Mouse (Mus musculus) liver, embryonic 12.5 days (tissue): ENCODE measurements around the gene Ttn. TPM values are rescaled to one million over a fixed set of nuclear protein-coding genes. Genes with fewer than 3 reads are reported as not detected.
A peak's percentile ranks its signal among the peaks of the same experiment; 100 is the strongest.

ENCODE experiments used
- ATAC-seq: fragments of 200-750 bp; cut with Nextera tagmentation; 2 replicates; pipeline ENCODE4 v1.8.0; 2017; ENCODE audit warnings: moderate number of reproducible peaks, mild to moderate bottlenecking, moderate library complexity
- H3K27ac ChIP-seq: fragments of 300-500 bp; sonication (generic); 2 replicates; pipeline ENCODE4 v1.5.1; 2016; ENCODE audit warnings: mild to moderate bottlenecking
- H3K27me3 ChIP-seq: fragments of 300-500 bp; sonication (generic); replicated peaks from 2 replicates; pipeline ENCODE4 v1.6.1; 2016; ENCODE audit warnings: mild to moderate bottlenecking, moderate library complexity
- H3K36me3 ChIP-seq: fragments of 300-500 bp; sonication (generic); 2 replicates; pipeline ENCODE4 v1.6.1; 2016; ENCODE audit warnings: mild to moderate bottlenecking, moderate library complexity
- H3K4me1 ChIP-seq: fragments of 300-500 bp; sonication (generic); 2 replicates; pipeline ENCODE4 v1.6.1; 2016
- H3K4me2 ChIP-seq: fragments of 300-500 bp; sonication (generic); 2 replicates; pipeline ENCODE4 v1.6.1; 2016; ENCODE audit warnings: mild to moderate bottlenecking, moderate library complexity
- H3K4me3 ChIP-seq: fragments of 300-500 bp; sonication (generic); 2 replicates; pipeline ENCODE4 v1.5.1; 2016; ENCODE audit warnings: mild to moderate bottlenecking, moderate library complexity
- H3K9ac ChIP-seq: fragments of 300-500 bp; sonication (generic); 2 replicates; pipeline ENCODE4 v1.6.1; 2016; ENCODE audit warnings: mild to moderate bottlenecking, moderate library complexity
- H3K9me3 ChIP-seq: fragments of 300-500 bp; sonication (generic); replicated peaks from 2 replicates; pipeline ENCODE4 v1.6.1; 2016; ENCODE audit warnings: mild to moderate bottlenecking, moderate library complexity
- WGBS: fragments of 180-500 bp; shearing (Covaris S2); methylation state at CpG from one replicate; pipeline ENCODE4 v1.1.7; 2016; ENCODE audit not compliant: insufficient replicate concordance; 5-methylcytosine and 5-hydroxymethylcytosine counted together
- polyA plus RNA-seq: library from polyadenylated mRNA; unstranded; fragments of >200 nt; fragmentation: Nextera tagmentation; extraction: Ambion mirVana; gene quantifications from 2 replicates; pipeline ENCODE4 v1.2.1, GENCODE M21; 2016

Ttn gene
- polyA plus RNA-seq, 1 experiment from 2014 or later: 0.52 TPM

DNA sequence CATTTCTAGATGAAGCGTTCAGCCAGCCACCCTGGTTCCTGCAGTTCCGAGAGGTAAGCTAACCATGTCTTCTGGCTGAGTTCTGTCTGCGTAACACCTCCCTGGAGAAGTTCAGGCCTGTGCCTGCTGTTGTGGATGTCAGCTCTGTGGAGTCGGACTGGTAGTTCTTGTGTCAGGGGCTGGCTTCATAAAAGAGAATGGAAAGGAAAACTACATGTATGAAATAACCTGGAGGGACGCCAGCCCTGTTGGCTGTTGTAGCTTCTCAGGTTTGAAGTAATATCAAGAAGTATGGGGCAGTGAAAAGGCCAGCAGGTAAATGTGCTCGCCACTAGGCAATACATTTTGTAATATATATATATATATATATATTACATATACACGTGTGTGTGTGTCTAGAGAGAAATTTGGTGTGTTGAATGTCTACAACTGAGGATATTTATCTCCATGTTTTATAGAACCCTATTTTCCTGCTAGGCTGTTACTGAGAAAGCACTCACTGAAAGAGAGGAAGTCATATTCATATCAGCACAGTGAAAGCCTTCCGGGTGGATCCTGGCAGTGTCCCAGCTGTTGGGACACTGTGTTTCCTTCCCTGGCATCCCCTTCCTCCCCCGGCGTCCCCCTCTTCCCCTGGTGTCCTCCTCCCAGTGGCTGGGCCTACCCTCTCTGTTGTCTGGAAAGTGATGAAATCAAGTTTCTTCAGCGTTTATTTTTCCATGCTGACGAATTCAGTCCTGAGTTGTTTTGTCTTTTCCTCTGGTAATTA lies 291.7 kb downstream of the Ttn start:
- peaks cover 90% of the 10 kb centered on the region for H3K36me3 ChIP-seq
- no peak for ATAC-seq
- no peak overlapping the region for H3K4me2 ChIP-seq
- H3K9me3 ChIP-seq: no peaks in the 10 kb centered on the region
- no peaks in the 10 kb centered on the region for H3K27me3 ChIP-seq
- no peak overlapping the region for H3K4me3 ChIP-seq
- H3K27ac ChIP-seq: no peak overlapping the region
- no peak overlapping the region for H3K9ac ChIP-seq
- H3K4me1 ChIP-seq: peaks cover 9% of the 10 kb centered on the region; the same call in 1 of the 2 replicates
- 68% methylated on average over 12 of the region's 12 CpGs for WGBS

DNA sequence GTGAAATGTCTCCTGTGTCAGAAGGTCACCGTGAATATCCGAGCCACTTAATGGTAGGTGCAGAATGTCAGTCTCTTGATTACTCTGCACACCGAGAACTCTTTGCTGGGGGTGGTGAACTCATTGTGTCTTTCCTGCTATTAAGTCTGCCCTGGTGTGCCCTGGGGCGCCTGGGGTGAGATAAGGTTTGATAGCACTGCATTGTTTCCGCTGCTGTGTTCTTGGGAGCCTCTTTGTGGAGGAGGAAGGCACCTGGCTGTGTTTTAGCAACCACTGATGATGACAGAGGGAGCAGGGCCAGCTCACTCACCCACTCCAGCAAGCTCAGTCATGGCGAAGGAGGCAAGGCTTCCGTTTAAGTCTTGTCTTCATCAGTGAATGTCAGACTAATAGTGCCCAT lies 294.2 kb downstream of the Ttn start:
- H3K4me3 ChIP-seq: no peak overlapping the region
- H3K4me2 ChIP-seq: no peak overlapping the region
- peaks cover 87% of the 10 kb centered on the region for H3K36me3 ChIP-seq
- WGBS: 42% methylated on average over 7 of the region's 7 CpGs
- H3K4me1 ChIP-seq: peaks cover 9% of the 10 kb centered on the region; the same call in 1 of the 2 replicates
- ATAC-seq: peak; percentile 44; the same call in 1 of the 2 replicates
- no peak overlapping the region for H3K9ac ChIP-seq
- no peak overlapping the region for H3K27ac ChIP-seq
- H3K9me3 ChIP-seq: no peaks in the 10 kb centered on the region
- H3K27me3 ChIP-seq: no peaks in the 10 kb centered on the region

DNA sequence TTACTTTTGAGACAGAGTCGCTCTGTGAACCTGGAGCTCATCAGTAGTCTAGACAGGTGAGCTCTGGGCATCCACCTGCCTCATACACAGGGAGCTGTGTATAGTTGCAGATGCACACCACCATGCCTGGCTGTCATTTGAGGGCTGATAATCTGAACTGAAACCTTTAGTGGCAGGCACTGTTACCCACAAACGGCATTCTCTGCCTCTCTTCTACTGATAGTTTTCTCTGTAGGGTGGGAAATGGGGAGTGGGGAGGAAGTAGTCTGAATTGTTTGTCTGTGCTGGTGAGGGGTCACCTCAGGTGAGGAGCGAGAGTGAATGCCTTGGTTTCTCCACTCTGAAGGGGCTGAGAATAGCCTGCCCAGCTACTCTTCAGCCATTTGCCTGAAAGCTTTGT lies 294.7 kb downstream of the Ttn start:
- H3K27ac ChIP-seq: no peak overlapping the region
- peaks cover 87% of the 10 kb centered on the region for H3K36me3 ChIP-seq
- H3K4me1 ChIP-seq: peaks cover 9% of the 10 kb centered on the region; the same call in 1 of the 2 replicates
- WGBS: 68% methylated on average over 3 of the region's 3 CpGs
- no peak for ATAC-seq
- no peak overlapping the region for H3K4me2 ChIP-seq
- H3K9me3 ChIP-seq: no peaks in the 10 kb centered on the region
- H3K4me3 ChIP-seq: no peak overlapping the region
- H3K27me3 ChIP-seq: no peaks in the 10 kb centered on the region
- no peak overlapping the region for H3K9ac ChIP-seq

DNA sequence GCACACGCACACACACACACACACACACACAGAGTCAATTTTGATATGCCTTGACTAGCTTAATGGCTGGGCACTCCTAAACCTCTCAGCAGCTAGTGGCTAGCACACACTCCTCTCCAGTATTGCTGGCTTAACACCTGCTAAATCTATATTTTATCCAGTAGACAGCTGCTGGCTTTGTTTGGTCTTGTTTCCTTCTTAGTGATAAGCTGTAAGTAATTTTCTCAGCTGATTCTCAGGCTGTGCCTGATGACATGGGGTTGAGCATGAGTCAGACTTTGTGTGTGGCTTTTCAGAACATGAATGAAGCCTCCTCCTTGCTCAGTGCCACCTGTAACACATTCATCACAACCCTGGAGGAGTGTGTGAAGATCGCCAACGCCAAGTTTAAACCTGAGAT lies 295.4 kb downstream of the Ttn start:
- peaks cover 9% of the 10 kb centered on the region; the same call in 1 of the 2 replicates for H3K4me1 ChIP-seq
- H3K36me3 ChIP-seq: peaks cover 87% of the 10 kb centered on the region
- no peaks in the 10 kb centered on the region for H3K27me3 ChIP-seq
- no peak overlapping the region for H3K9ac ChIP-seq
- no peak for ATAC-seq
- WGBS: 95% methylated on average over 3 of the region's 3 CpGs
- H3K4me2 ChIP-seq: no peak overlapping the region
- H3K27ac ChIP-seq: no peak overlapping the region
- H3K4me3 ChIP-seq: no peak overlapping the region
- H3K9me3 ChIP-seq: no peaks in the 10 kb centered on the region

DNA sequence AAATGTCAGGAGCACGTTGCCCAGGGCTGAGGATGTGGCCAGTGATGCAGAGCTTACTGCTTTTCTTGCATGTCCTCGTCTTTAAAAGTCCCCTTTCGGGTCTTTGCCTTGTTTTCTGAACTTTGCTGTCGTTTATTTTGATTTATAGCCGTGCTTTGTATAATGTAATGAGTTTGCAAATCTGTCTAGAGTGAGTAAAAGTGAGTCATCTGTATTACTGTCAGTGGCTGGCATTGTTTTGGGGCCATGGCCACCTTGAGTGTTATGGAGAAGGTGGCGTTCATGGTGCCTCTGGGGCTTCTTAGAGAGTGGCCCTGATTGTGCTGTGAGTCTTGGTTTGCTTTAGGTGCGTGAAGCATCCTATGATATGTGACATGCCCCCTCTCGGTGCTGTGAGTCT lies 300.0 kb downstream of the Ttn start:
- 84% methylated on average over 8 of the region's 8 CpGs for WGBS
- Histone ChIP-seq H3K4me2 (no peak overlapping the region), H3K4me1 (peaks cover 2% of the 10 kb centered on the region; the same call in 1 of the 2 replicates), H3K36me3 (peaks cover 82% of the 10 kb centered on the region), H3K27ac (no peak overlapping the region), H3K9ac (no peak overlapping the region), H3K4me3 (no peak overlapping the region), H3K27me3 (no peaks in the 10 kb centered on the region), H3K9me3 (no peaks in the 10 kb centered on the region)
- no peak for ATAC-seq

DNA sequence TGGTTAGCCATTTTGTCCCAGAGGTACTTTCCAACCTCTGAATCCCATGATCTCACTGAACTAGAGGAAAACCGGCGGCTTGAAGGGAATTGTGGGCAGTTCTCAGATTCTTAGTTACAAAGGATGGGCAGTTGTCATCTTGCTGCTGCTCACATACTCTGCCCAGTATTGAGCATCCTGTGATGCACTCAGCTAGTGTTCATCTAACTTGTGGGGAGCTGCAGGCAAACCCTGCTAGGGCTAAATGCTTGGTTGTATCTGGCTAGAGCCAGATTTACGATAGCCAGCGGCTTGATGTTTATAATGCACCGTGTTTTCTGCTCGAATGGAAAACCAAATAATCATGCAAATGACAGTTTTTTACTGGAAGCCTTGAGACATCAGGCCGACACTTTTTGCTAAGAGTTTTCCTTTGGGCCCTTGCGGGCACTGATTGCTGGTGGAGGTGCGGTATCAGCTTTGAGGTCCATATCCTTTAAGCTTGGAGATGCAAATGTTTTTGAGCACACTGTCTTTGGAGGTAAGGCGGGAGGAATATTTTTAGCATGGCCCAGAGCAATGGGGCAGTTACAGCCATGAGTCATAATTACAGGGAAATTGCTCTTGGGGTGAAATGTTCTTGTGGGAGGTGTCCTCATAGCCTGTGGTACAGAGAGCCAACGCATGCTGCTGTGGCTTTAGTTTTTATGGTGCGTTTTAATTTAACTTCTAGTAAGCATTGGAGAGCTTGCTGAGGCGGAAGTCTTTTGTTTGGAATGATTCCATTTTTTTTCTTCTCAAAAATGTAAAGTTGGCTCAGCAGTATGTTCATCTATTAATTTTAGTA lies 305.7 kb downstream of the Ttn start:
- peak overlapping the region; percentile 75 for H3K4me2 ChIP-seq
- H3K36me3 ChIP-seq: peaks cover 29% of the 10 kb centered on the region
- no peaks in the 10 kb centered on the region for H3K9me3 ChIP-seq
- H3K4me3 ChIP-seq: peak overlapping the region; percentile 86
- no peak for ATAC-seq
- WGBS: 71% methylated on average over 13 of the region's 13 CpGs
- H3K9ac ChIP-seq: peak overlapping the region; percentile 50
- H3K4me1 ChIP-seq: peaks cover 53% of the 10 kb centered on the region
- H3K27me3 ChIP-seq: no peaks in the 10 kb centered on the region
- H3K27ac ChIP-seq: no peak overlapping the region

DNA sequence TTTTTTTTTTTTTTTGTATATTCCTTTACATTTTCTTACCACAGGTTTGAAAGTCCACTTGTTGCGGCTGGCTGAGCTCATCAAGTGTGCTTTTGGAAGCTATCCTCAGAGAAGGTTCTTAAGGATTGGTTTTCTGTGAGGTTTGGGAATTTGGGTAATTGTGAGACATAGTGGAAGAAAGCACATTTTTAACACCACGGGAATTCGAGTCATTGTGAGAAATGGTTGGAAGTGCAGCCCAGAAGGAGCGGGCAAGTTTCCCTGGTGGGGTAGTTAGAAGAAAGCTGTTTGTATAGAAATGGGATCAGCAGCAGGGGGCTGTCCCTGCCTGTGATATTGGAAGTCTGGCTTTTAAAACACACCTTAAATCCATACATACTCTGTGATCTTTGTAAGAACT lies 306.4 kb downstream of the Ttn start:
- Histone ChIP-seq H3K4me2 (peak overlapping the region; percentile 75), H3K9me3 (no peaks in the 10 kb centered on the region), H3K27me3 (no peaks in the 10 kb centered on the region), H3K4me1 (peaks cover 54% of the 10 kb centered on the region), H3K27ac (no peak overlapping the region), H3K36me3 (peaks cover 23% of the 10 kb centered on the region), H3K4me3 (peak overlapping the region; percentile 86), H3K9ac (peak overlapping the region; percentile 79)
- 12% methylated on average over 4 of the region's 4 CpGs for WGBS
- ATAC-seq: no peak

DNA sequence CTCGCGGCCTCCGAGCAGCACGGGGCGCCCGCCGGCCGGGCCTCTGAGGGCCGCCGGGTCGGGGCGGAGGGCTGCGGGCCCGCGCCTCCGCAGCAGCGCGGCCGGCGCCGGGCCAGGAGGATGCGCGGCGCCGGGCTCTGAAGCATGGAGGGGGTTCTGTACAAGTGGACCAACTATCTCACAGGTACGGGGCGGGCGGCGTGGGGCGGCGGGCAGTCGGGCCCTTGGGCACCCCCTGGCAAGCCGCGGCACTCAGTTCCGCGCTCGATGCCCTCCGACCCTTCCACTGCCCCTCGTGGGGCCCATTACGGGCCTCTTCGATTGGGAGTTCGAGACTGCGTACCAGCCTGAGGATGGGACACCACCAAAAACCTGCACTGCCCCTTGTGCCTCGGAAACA lies 306.9 kb downstream of the Ttn start:
- H3K4me2 ChIP-seq: peak overlapping the region; percentile 75
- WGBS: 3% methylated on average over 33 of the region's 44 CpGs
- peaks cover 54% of the 10 kb centered on the region for H3K4me1 ChIP-seq
- H3K36me3 ChIP-seq: peaks cover 18% of the 10 kb centered on the region
- no peaks in the 10 kb centered on the region for H3K27me3 ChIP-seq
- peak; percentile 57 for ATAC-seq
- peak overlapping the region; percentile 79 for H3K9ac ChIP-seq
- H3K4me3 ChIP-seq: peak overlapping the region; percentile 86
- peak overlapping the region; percentile 79 for H3K27ac ChIP-seq
- no peaks in the 10 kb centered on the region for H3K9me3 ChIP-seq

DNA sequence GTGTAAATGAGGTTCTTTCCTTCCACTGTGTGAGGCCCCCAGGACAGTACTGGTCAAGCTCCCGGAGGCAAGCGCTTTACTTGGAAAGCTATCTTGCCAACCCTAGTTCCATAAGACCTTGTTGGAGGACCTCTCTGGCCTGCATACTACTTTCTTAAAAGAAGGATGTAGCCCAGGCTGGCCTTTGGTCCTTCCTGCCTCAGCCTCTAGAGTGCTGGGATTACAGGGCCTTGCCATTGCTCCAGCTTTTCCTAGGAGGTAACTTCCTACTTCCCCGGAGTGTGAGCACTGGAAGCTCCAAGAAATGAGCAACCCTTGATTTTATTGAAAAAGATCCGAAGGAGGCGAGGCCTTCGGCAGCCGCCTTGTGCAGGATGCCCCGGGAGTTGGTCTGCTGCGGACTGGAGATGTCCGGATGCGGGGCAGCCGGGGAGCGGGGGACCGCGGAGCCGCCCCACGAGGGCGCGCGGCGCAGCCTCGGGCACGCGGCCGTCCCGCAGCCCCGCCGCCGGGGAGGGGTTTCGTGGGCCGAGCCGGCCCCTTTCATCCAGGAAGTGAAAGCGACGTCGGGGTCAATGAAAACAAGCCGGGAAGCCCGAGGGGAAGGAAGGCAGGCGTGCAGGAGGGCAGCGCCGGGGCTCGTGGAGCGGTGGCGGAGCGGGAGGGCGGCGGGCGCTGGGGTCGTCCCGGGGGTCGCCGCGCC lies 307.5 kb downstream of the Ttn start, which contains the start of gene Plekha3:
Gene Plekha3 (plus strand): TSS at position 557 of the 703 bp plus-strand sequence.
- 3% methylated on average over 48 of the region's 52 CpGs for WGBS
- peak; percentile 71 for ATAC-seq
- peaks cover 54% of the 10 kb centered on the region for H3K4me1 ChIP-seq
- H3K36me3 ChIP-seq: peaks cover 12% of the 10 kb centered on the region; the same call in 1 of the 2 replicates
- H3K27ac ChIP-seq: peak within 1 kb of the TSS; percentile 79
- H3K27me3 ChIP-seq: no peaks in the 10 kb centered on the region
- peak within 1 kb of the TSS; percentile 75 for H3K4me2 ChIP-seq
- no peaks in the 10 kb centered on the region for H3K9me3 ChIP-seq
- peak within 1 kb of the TSS; percentile 86 for H3K4me3 ChIP-seq
- peak within 1 kb of the TSS; percentile 79 for H3K9ac ChIP-seq

DNA sequence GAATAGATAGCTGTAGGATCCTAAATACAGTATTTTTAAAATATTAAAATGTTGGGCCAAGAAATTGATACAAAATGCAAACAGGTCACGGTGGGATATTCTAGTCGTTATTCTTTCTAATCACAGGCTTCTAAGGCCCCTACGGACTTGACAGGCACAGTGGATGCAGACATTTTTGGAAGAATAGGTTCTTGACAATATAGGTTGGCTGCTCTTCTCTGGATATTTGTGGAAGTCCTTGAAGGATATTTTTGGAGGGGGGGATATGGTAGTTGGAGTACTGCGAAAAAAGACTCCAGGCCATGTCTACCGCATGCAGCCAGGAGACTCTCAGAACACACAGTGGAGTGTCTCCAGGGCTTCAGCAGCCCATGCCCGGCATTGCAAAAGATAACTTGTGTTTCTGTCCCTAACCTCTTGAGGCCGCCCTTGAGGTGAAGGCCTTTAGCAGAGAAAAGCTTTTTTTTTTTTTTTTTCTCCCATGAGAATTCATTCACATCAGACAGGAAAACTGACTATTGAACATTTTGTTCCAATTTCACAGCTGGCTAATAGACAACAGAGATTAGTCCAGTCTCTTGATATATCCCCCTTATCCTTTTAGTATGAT lies 308.8 kb downstream of the Ttn start:
- Histone ChIP-seq H3K36me3 (peaks cover 7% of the 10 kb centered on the region; the same call in 1 of the 2 replicates), H3K9ac (peak overlapping the region; percentile 68), H3K4me2 (peak overlapping the region; percentile 77), H3K4me1 (peaks cover 54% of the 10 kb centered on the region), H3K4me3 (peak overlapping the region; percentile 55), H3K27ac (peak overlapping the region; percentile 75), H3K27me3 (no peaks in the 10 kb centered on the region), H3K9me3 (no peaks in the 10 kb centered on the region)
- ATAC-seq: peak; percentile 36; the same call in 1 of the 2 replicates
- WGBS: 26% methylated on average over 7 of the region's 7 CpGs

DNA sequence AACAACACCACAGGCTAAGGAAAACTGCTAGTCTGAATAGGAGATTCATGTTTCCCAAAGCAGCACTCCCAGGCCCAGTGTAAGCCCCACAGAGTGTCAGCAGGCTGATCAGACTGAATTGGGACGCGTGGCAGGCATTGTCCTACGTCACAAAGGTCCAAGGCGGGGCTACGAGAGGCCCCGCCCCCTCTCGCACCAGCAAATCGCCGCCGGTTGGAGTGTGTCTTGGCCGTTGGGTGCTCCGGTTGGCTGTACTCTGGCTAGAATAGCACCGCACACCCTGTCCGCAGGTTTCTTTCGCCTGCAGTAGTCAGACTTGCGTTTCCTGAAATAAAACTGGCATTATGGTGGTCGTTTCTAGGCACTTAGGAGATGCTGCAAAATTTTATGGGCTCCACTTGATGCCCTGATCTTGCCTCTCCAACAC lies 309.4 kb downstream of the Ttn start, which contains the start of gene Fkbp7:
Gene Fkbp7 (minus strand): TSS at position 151 of the 427 bp plus-strand sequence.
- no peaks in the 10 kb centered on the region for H3K27me3 ChIP-seq
- H3K4me1 ChIP-seq: peaks cover 54% of the 10 kb centered on the region
- H3K9ac ChIP-seq: peak within 1 kb of the TSS; percentile 68
- ATAC-seq: peak; percentile 90
- H3K27ac ChIP-seq: peak within 1 kb of the TSS; percentile 75
- H3K36me3 ChIP-seq: 0 out of 2 replicates have a peak, but pooled peaks cover 1% of the 10 kb centered on the region
- H3K4me3 ChIP-seq: peak within 1 kb of the TSS; percentile 55
- H3K4me2 ChIP-seq: peak within 1 kb of the TSS; percentile 77
- H3K9me3 ChIP-seq: no peaks in the 10 kb centered on the region
- WGBS: under 1% methylated on average over 17 of the region's 17 CpGs
